Mouse (Mus musculus) bone marrow macrophage, adult 2 months (primary cell): ENCODE measurements at regions not wholly inside any gene's neighbourhood (a gene's known extent, or its start where the extent isn't known, plus 50 kb on each side); places are given as distances from the start of the nearest gene placed in this dataset.

ENCODE experiments used
- CTCF ChIP-seq: IDR thresholded peaks from 2 replicates; pipeline ENCODE4 v1.5.1; 2012; ENCODE audit warnings: low read depth, mild to moderate bottlenecking, low read length, moderate library complexity
- POLR2A ChIP-seq: IDR thresholded peaks from 2 replicates; pipeline ENCODE4 v1.6.1; 2012; ENCODE audit warnings: mild to moderate bottlenecking, low read depth, low read length, borderline replicate concordance

- no peak for TF ChIP-seq CTCF
- TF ChIP-seq POLR2A, result no peak
These were observed 173.0 kb upstream of the Pdzrn3 start for GRCm38 (mm10) chr6:101550501-101551268.
